Mouse (Mus musculus) CD8-positive naive resting alpha-beta T cell, adult 57 days (primary cell): ENCODE results near the gene Gm2564. TPM values are rescaled to one million over a fixed set of nuclear protein-coding genes. Genes with fewer than 3 reads are reported as not detected.

Experiments used
- total RNA-seq: library from RNA; stranded (reverse); gene quantifications from one replicate; pipeline ENCODE4 v1.2.4, GENCODE M21; 2023

Gm2564 gene
- not detected for total RNA-seq

DNA sequence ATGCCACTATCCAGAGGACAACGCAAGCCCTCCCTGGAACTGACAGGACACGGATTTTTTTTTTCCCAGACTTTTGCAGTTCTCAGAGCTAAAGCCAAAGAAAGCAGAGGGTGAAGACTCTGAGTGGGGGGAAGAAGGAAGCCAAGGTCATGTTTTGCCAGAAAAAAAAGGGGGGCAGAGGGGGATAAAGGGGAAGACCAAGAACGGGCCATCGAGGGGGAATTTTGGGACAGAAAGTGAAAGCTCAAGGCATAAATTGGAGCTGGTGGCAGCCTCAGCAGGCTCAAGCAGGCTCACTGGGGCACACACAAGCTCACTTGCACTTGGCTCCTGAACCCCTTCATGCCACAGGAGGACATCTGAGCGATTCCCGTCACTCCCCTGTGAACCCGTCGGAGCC lies at the start of gene Gm2564:
Gene Gm2564, plus strand, starts transcription at position 301 of the 400 bp plus-strand sequence.

GRCm38 (mm10) chr4:42611895-42612294 lies 17.6 kb upstream of the Gm2564 start, which contains the start of gene Gm10591:
Gm10591 (plus strand) TSS chr4:42612195.

GRCm38 (mm10) chr4:42654951-42655350 lies 25.4 kb downstream of the Gm2564 start, which contains the start of gene Ccl27b:
Ccl27b (plus strand) TSS chr4:42655251.

DNA sequence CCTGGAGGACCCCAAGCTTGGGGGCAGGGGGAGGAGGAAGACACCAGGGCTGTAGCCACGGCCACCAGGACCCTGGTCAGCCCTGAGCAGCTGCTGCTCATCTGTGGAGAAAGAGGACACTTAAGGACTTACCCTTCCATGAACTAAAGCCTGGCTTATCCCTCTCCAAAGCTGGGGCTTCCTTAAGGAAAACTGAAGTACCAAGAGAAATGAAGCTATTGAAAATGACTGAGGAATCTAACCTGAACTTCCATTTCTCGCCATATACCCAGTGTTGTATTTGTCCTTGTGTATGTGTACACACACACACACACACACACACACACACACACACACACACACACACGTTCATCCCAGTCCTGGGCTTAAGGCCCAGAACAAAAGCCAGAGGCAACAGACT lies 32.3 kb downstream of the Gm2564 start, which contains the start of gene Il11ra2:
Gene Il11ra2, minus strand, starts transcription at position 101 of the 400 bp plus-strand sequence.

Other genes with a start within 250 kb of the Gm2564 start
- gene Gm21586, start 190.3 kb upstream of the Gm2564 start, total RNA-seq, result not detected
- not detected for gene Gm2163, start 163.0 kb upstream of the Gm2564 start, total RNA-seq
- gene Fam205a2, start 101.5 kb upstream of the Gm2564 start, total RNA-seq, result not detected
- not detected for gene Gm10591, start 17.5 kb upstream of the Gm2564 start, total RNA-seq
- gene Ccl27b, start 25.5 kb downstream of the Gm2564 start, total RNA-seq, result not detected
- gene Il11ra2, start 32.2 kb downstream of the Gm2564 start, total RNA-seq, result not detected
- not detected for gene 4930578G10Rik, start 105.8 kb downstream of the Gm2564 start, total RNA-seq
- gene Ccl19, start 126.9 kb downstream of the Gm2564 start, total RNA-seq, result not detected
- not detected for gene Ccl21a, start 144.3 kb downstream of the Gm2564 start, total RNA-seq
- gene Fam205a1, start 224.2 kb downstream of the Gm2564 start, total RNA-seq, result not detected
- not detected for gene Gm12394, start 227.1 kb downstream of the Gm2564 start, total RNA-seq
- gene Fam205c, start 244.5 kb downstream of the Gm2564 start, total RNA-seq, result not detected